Mouse (Mus musculus) heart, embryonic 14.5 days (tissue): ENCODE results near the gene Sh2b1. TPM values are rescaled to one million over a fixed set of nuclear protein-coding genes. Genes with fewer than 3 reads are reported as not detected.

ENCODE experiments used
- ATAC-seq: fragments of 200-750 bp; cut with Nextera tagmentation; 2 replicates; pipeline ENCODE4 v1.8.0; 2017; ENCODE audit warnings: low read depth, moderate TSS enrichment; ENCODE audit not compliant: insufficient number of reproducible peaks, insufficient read depth, low FRiP score
- H3K27ac ChIP-seq, 2 experiments: fragments of 200-500 bp in 1 of 2; fragments of 300-500 bp in 1 of 2; sonication (generic) in 1 of 2; replicated peaks in 1 of 2; 2 replicates each; pipeline ENCODE4 v1.5.1; 2012 to 2014; ENCODE audit warnings: low read depth in 2 of 2, low read length in 2 of 2, control low read depth in 1 of 2, mild to moderate bottlenecking in 1 of 2, mixed read lengths in 1 of 2; ENCODE audit not compliant: control insufficient read depth in 1 of 2, insufficient read depth in 1 of 2
- H3K27me3 ChIP-seq: fragments of 300-500 bp; sonication (generic); 2 replicates; pipeline ENCODE4 v1.6.1; 2014; ENCODE audit warnings: mild to moderate bottlenecking, low read length, control low read depth; ENCODE audit not compliant: control insufficient read depth, insufficient read depth
- H3K36me3 ChIP-seq: fragments of 300-500 bp; sonication (generic); 2 replicates; pipeline ENCODE4 v1.6.1; 2014; ENCODE audit warnings: mild to moderate bottlenecking, control low read depth, low read length, mixed read lengths; ENCODE audit not compliant: control insufficient read depth, insufficient read depth
- H3K4me1 ChIP-seq, 2 experiments: fragments of 200-500 bp in 1 of 2; fragments of 300-500 bp in 1 of 2; sonication (generic) in 1 of 2; 2 replicates each; pipeline ENCODE4 v1.6.1; 2012 to 2014; ENCODE audit warnings: low read length in 2 of 2, control low read depth in 1 of 2, mixed read lengths in 1 of 2; ENCODE audit not compliant: control insufficient read depth in 2 of 2, insufficient read depth in 2 of 2
- H3K4me2 ChIP-seq: fragments of 300-500 bp; sonication (generic); 2 replicates; pipeline ENCODE4 v1.6.1; 2014; ENCODE audit warnings: mild to moderate bottlenecking, low read length
- H3K4me3 ChIP-seq, 2 experiments: fragments of 200-500 bp in 1 of 2; fragments of 300-500 bp in 1 of 2; sonication (generic) in 1 of 2; 2 replicates each; pipeline ENCODE4 v1.5.1; 2012 to 2014; ENCODE audit warnings: low read length in 2 of 2, mild to moderate bottlenecking in 2 of 2, control low read depth in 1 of 2, low read depth in 1 of 2, moderate library complexity in 1 of 2; ENCODE audit not compliant: control insufficient read depth in 1 of 2, insufficient read depth in 1 of 2
- H3K9ac ChIP-seq: fragments of 300-500 bp; sonication (generic); 2 replicates; pipeline ENCODE4 v1.6.1; 2014; ENCODE audit warnings: mild to moderate bottlenecking, low read length
- H3K9me3 ChIP-seq: fragments of 300-500 bp; sonication (generic); 2 replicates; pipeline ENCODE4 v1.6.1; 2016; ENCODE audit warnings: low read length, control low read depth; ENCODE audit not compliant: control insufficient read depth
- WGBS: fragments of 180-500 bp; shearing (Covaris S2); extraction: QIAGEN DNeasy Blood & Tissue Kit; methylation state at CpG from one replicate; pipeline ENCODE4 v1.1.7; 2014; 5-methylcytosine and 5-hydroxymethylcytosine counted together
- polyA plus RNA-seq: library from polyadenylated mRNA; unstranded; fragments of >200 nt; fragmentation: Nextera tagmentation; extraction: Ambion mirVana; gene quantifications from 2 replicates; pipeline ENCODE4 v1.2.1, GENCODE M21; 2014

Sh2b1 gene
- polyA plus RNA-seq, 1 experiment from 2014 or later = 39.0 TPM

DNA sequence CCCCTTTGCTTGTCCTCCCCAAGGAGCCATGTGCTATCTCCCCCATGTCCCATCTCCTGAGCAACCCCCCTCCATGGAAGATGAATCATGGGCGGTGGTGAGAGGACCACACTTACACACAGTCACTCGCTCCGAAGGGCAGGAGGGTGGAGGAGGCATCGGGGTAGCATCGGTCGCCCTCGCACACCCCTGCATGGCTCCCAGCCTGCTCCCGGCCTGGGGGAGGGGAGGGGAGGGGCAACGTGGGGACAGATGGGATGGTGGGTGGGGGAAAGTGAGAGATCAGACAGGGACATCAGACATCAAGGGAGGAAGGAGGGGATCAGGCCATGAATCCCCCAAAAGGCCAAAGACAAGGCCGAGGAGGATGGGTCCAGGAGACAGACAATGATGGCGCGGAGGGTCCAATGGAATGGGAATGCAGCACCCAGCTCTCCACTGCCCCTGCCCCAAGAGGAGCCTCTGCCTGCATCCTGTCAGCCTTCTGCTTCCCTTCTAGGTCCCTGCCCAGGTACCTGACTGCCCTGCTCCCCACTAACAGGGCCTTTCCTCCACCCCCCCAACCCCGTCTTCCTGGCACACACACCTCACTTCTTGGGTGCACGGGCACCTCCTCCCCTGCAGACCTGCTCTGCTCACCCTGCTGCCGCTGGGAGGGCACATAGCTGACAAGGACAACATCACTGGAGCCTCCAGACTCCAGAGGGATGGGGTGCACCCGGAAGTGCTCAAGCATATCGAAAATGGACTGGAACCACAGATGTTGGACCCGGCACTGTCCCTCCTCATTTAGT lies 7.2 kb downstream of the Sh2b1 start:
- Histone ChIP-seq H3K4me2 (no peak overlapping the region), H3K9me3 (no peaks in the 10 kb centered on the region), H3K27ac (no peak overlapping the region), H3K4me3 (no peak overlapping the region), H3K27me3 (no peaks in the 10 kb centered on the region), H3K4me1 (peaks cover 25% of the 10 kb centered on the region in 2 experiments), H3K9ac (no peak overlapping the region), H3K36me3 (peaks cover 69% of the 10 kb centered on the region)
- WGBS = 89% methylated on average over 18 of the region's 18 CpGs
- ATAC-seq = no peak

- H3K36me3 ChIP-seq = peaks cover 62% of the 10 kb centered on the region
These were observed 8.0 kb downstream of the Sh2b1 start for GRCm38 (mm10) chr7:126467271-126467670.

DNA sequence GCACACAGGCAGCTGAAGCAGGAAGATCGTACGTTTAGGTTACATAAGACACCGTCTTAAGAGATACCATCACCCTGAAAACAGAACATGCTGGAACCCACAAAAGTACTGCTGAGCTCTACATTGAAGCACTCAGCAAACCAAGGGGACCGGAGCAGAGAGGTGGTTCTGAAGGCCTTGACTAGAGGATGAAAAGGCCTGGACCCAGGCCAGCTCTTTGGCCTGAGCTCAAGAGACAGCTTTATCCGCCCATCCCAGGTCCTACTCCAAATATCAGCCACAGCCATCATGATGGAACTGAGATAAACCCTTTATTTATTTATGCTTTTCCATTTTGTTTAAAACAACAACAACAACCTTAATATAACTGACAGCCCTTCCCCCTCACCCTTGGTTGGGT lies 8.5 kb downstream of the Sh2b1 start:
- H3K27me3 ChIP-seq = no peaks in the 10 kb centered on the region
- H3K9me3 ChIP-seq = no peaks in the 10 kb centered on the region
- no peak overlapping the region for H3K4me2 ChIP-seq
- H3K4me1 ChIP-seq = peaks cover 26 to 27% of the 10 kb centered on the region in 2 experiments
- WGBS = 83% methylated on average over 5 of the region's 5 CpGs
- H3K36me3 ChIP-seq = peaks cover 57% of the 10 kb centered on the region
- no peak overlapping the region for H3K4me3 ChIP-seq
- no peak overlapping the region for H3K9ac ChIP-seq
- H3K27ac ChIP-seq = 0 out of 4 replicates have a peak overlapping the region, but pooled peaks of 1 of the 2 experiments have one; percentile 82
- no peak for ATAC-seq

More at GRCm38 (mm10) chr7:126467271-126467670, 8.0 kb downstream of the Sh2b1 start:
- WGBS = 57% methylated on average over 5 of the region's 5 CpGs
- Histone ChIP-seq H3K4me3 (no peak overlapping the region), H3K27me3 (no peaks in the 10 kb centered on the region), H3K4me1 (peaks cover 25% of the 10 kb centered on the region in 2 experiments), H3K27ac (no peak overlapping the region), H3K4me2 (no peak overlapping the region), H3K9ac (no peak overlapping the region), H3K9me3 (no peaks in the 10 kb centered on the region)
- ATAC-seq = peak; percentile 18; the same call in 1 of the 2 replicates

GRCm38 (mm10) chr7:126466116-126466515 lies 9.1 kb downstream of the Sh2b1 start:
- WGBS = 50% methylated on average over 9 of the region's 9 CpGs
- no peaks in the 10 kb centered on the region for H3K9me3 ChIP-seq
- H3K4me3 ChIP-seq = no peak overlapping the region
- peak overlapping the region; percentile 53 to 82 for H3K27ac ChIP-seq
- peaks cover 51% of the 10 kb centered on the region for H3K36me3 ChIP-seq
- peaks cover 26 to 27% of the 10 kb centered on the region in 2 experiments for H3K4me1 ChIP-seq
- no peak for ATAC-seq
- no peak overlapping the region for H3K4me2 ChIP-seq
- H3K9ac ChIP-seq = peak overlapping the region; percentile 4; the same call in 1 of the 2 replicates
- H3K27me3 ChIP-seq = no peaks in the 10 kb centered on the region

DNA sequence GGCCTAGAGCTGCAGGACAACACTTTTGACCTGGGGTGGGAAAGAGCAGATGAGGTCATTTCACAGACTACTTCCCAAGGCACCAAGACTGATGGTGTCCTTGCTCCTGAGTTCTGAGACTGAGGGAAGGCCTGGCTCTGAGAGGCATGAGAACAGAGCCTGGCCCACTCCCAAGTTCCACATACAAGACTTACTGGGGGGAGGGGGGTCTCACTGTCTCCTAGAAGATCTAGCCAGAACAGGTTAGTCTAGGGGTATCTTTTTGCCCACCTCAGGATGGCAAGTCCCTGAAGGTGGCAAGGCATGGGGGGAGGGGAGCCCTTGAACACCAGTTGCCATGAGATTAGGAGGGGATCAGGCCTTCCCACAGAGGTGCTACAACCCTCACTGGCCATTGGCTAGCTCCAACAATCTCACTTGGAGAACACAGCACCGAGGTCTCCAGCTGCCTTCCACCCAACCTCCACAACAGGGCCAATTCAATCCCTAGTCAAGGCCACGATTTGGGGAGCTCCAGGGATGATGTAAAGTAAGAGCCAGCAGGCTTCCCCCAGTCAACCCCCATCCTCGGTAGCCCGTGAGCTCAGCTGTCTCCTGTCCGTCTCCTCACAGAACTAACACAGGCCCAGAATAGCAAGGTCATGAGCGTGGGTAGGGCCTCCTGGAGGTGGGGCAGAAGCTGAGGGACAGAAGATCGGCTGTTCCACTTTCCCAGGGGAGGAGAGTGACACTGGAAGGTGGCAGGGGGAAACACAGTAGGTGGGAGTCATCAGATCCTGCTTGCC lies 9.8 kb downstream of the Sh2b1 start:
- ATAC-seq = peak; percentile 62; the same call in 1 of the 2 replicates
- H3K4me2 ChIP-seq = peak overlapping the region; percentile 41
- peaks cover 44% of the 10 kb centered on the region for H3K36me3 ChIP-seq
- peak overlapping the region; percentile 53 to 82 for H3K27ac ChIP-seq
- peaks cover 26 to 27% of the 10 kb centered on the region in 2 experiments for H3K4me1 ChIP-seq
- no peaks in the 10 kb centered on the region for H3K27me3 ChIP-seq
- H3K9ac ChIP-seq = 0 out of 2 replicates have a peak overlapping the region, but pooled peaks have one; percentile 21
- WGBS = 14% methylated on average over 7 of the region's 7 CpGs
- no peak overlapping the region for H3K4me3 ChIP-seq
- no peaks in the 10 kb centered on the region for H3K9me3 ChIP-seq

DNA sequence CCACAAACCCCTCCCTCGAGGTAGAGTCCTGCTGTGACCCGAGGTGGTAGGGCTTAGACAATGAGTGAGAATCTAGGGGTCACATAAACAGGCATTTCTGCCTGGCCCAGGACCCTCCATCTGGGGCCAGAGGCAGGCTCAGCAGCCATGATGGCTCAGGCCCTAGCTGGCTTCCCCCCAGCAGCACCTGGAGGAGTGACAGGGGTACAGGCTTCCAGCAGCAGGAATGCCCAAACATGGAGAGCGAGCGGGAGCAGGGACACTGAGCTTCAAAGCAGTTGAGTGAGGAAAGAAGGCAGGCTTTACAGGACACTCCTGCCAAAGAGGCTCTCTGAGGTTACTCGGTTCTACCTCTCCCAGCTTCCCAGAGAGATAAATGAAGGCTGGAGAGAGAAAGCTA lies 10.4 kb downstream of the Sh2b1 start:
- 20% methylated on average over 5 of the region's 5 CpGs for WGBS
- 0 out of 2 replicates have a peak overlapping the region, but pooled peaks have one; percentile 21 for H3K9ac ChIP-seq
- no peaks in the 10 kb centered on the region for H3K27me3 ChIP-seq
- peaks cover 38% of the 10 kb centered on the region for H3K36me3 ChIP-seq
- H3K4me3 ChIP-seq = no peak overlapping the region
- no peak for ATAC-seq
- H3K4me2 ChIP-seq = no peak overlapping the region
- H3K4me1 ChIP-seq = peaks cover 26 to 27% of the 10 kb centered on the region in 2 experiments
- H3K9me3 ChIP-seq = no peaks in the 10 kb centered on the region
- H3K27ac ChIP-seq = peak overlapping the region; percentile 53 to 82

- H3K9me3 ChIP-seq = no peaks in the 10 kb centered on the region
- no peak overlapping the region for H3K4me3 ChIP-seq
- H3K4me2 ChIP-seq = no peak overlapping the region
- H3K4me1 ChIP-seq = peaks cover 27 to 28% of the 10 kb centered on the region in 2 experiments
- H3K27ac ChIP-seq = no peak overlapping the region
- no peak overlapping the region for H3K9ac ChIP-seq
- 52% methylated on average over 4 of the region's 4 CpGs for WGBS
- peaks cover 31% of the 10 kb centered on the region for H3K36me3 ChIP-seq
- no peak for ATAC-seq
- no peaks in the 10 kb centered on the region for H3K27me3 ChIP-seq
These were observed 11.1 kb downstream of the Sh2b1 start for GRCm38 (mm10) chr7:126464121-126464520.
